Mouse (Mus musculus) heart, postnatal 10 days (tissue): ENCODE data around the gene Tmem267. TPM values are rescaled to one million over a fixed set of nuclear protein-coding genes. Genes with fewer than 3 reads are reported as not detected.

Experiments used
- total RNA-seq, 2 experiments: library from RNA; stranded (reverse); gene quantifications; 2 replicates each; pipeline ENCODE4 v1.2.3; 2021

Gene Tmem267
- total RNA-seq, 2 experiments from 2014 or later = 7.9 to 8.3 TPM

Other genes with a start within 250 kb of the Tmem267 start
- 100 to 1,000 TPM; 101 to 121 TPM for gene Paip1, start 59.4 kb upstream of the Tmem267 start, total RNA-seq
- 10 to 100 TPM; 13.6 to 15.2 TPM for gene 4833420G17Rik, start 25.3 kb upstream of the Tmem267 start, total RNA-seq
- 1 to 10 TPM; 1.3 to 1.8 TPM for gene 3110070M22Rik, start 344 bp downstream of the Tmem267 start, total RNA-seq
- gene Ccl28, start 135.8 kb downstream of the Tmem267 start, total RNA-seq = under 1 TPM in 1 of 2 experiments, not detected in 1; 0.20 TPM
- 10 to 100 TPM; 71.1 to 73.3 TPM for gene Hmgcs1, start 202.3 kb downstream of the Tmem267 start, total RNA-seq